Mouse (Mus musculus): ENCODE data around the gene Fat4. TPM values are rescaled to one million over a fixed set of nuclear protein-coding genes. Genes with fewer than 3 reads are reported as not detected.

The Fat4 gene
- polyA plus RNA-seq, 1 experiment from 2014 or later, result 3.1 TPM

- peak overlapping the region; percentile 21 for H3K4me3 ChIP-seq
- no peak for ATAC-seq (ENCODE audit: extremely low read depth, insufficient number of reproducible peaks, low FRiP score, low TSS enrichment)
These were observed 21.1 kb downstream of the Fat4 start for GRCm38 (mm10) chr3:38907676-38908425.

GRCm38 (mm10) chr3:38908426-38909111 lies 21.8 kb downstream of the Fat4 start:
- peaks cover 33% of the 10 kb centered on the region for H3K4me1 ChIP-seq
- H3K27ac ChIP-seq (replicated peaks), result no peak overlapping the region
- H3K4me2 ChIP-seq, result 0 out of 2 replicates have a peak overlapping the region, but pooled peaks have one; percentile 57
- 74% methylated on average over 13 of the region's 13 CpGs for WGBS
- H3K4me3 ChIP-seq, result no peak overlapping the region
- no peaks in the 10 kb centered on the region for H3K27me3 ChIP-seq (replicated peaks)
- no peak for ATAC-seq (ENCODE audit: extremely low read depth, insufficient number of reproducible peaks, low FRiP score, low TSS enrichment)
- H3K9me3 ChIP-seq, result no peaks in the 10 kb centered on the region
- H3K36me3 ChIP-seq, result no peaks in the 10 kb centered on the region; the same call in 1 of the 2 replicates
- no peak overlapping the region for H3K9ac ChIP-seq

More at GRCm38 (mm10) chr3:38907676-38908425, 21.1 kb downstream of the Fat4 start:
- H3K27me3 ChIP-seq (replicated peaks), result no peaks in the 10 kb centered on the region
- no peak overlapping the region for H3K9ac ChIP-seq
- 36% methylated on average over 14 of the region's 14 CpGs for WGBS
- no peaks in the 10 kb centered on the region for H3K9me3 ChIP-seq
- H3K27ac ChIP-seq (replicated peaks), result no peak overlapping the region
- H3K36me3 ChIP-seq, result peaks cover 5% of the 10 kb centered on the region; the same call in 1 of the 2 replicates
- H3K4me1 ChIP-seq, result peaks cover 29% of the 10 kb centered on the region
- peak overlapping the region; percentile 57 for H3K4me2 ChIP-seq

- H3K9ac ChIP-seq, result no peak overlapping the region
- no peaks in the 10 kb centered on the region for H3K36me3 ChIP-seq
- H3K4me2 ChIP-seq, result no peak overlapping the region
- no peak overlapping the region for H3K27ac ChIP-seq (replicated peaks)
- H3K4me1 ChIP-seq, result peaks cover 13% of the 10 kb centered on the region
- H3K4me3 ChIP-seq, result no peak overlapping the region
- H3K27me3 ChIP-seq (replicated peaks), result no peaks in the 10 kb centered on the region
- H3K9me3 ChIP-seq, result no peaks in the 10 kb centered on the region
- ATAC-seq (ENCODE audit: extremely low read depth, insufficient number of reproducible peaks, low FRiP score, low TSS enrichment), result no peak
- 56% methylated on average over 5 of the region's 5 CpGs for WGBS
These were observed 26.2 kb downstream of the Fat4 start for GRCm38 (mm10) chr3:38912768-38913487.

- H3K36me3 ChIP-seq, result no peaks in the 10 kb centered on the region
- H3K4me1 ChIP-seq, result peaks cover 8% of the 10 kb centered on the region; the same call in 1 of the 2 replicates
- no peak overlapping the region for H3K4me2 ChIP-seq
- no peak overlapping the region for H3K9ac ChIP-seq
- H3K27me3 ChIP-seq (replicated peaks), result no peaks in the 10 kb centered on the region
- ATAC-seq (ENCODE audit: extremely low read depth, insufficient number of reproducible peaks, low FRiP score, low TSS enrichment), result no peak
- H3K4me3 ChIP-seq, result no peak overlapping the region
- no peak overlapping the region for H3K27ac ChIP-seq (replicated peaks)
- H3K9me3 ChIP-seq, result no peaks in the 10 kb centered on the region
- 67% methylated on average over 11 of the region's 11 CpGs for WGBS
These were observed 26.9 kb downstream of the Fat4 start for GRCm38 (mm10) chr3:38913488-38914105.

- H3K36me3 ChIP-seq, result no peaks in the 10 kb centered on the region
- H3K4me1 ChIP-seq, result 0 out of 2 replicates have a peak, but pooled peaks cover 3% of the 10 kb centered on the region
- no peaks in the 10 kb centered on the region for H3K9me3 ChIP-seq
- H3K27me3 ChIP-seq (replicated peaks), result no peaks in the 10 kb centered on the region
- no peak overlapping the region for H3K4me3 ChIP-seq
- H3K4me2 ChIP-seq, result no peak overlapping the region
- H3K27ac ChIP-seq (replicated peaks), result no peak overlapping the region
- no peak for ATAC-seq (ENCODE audit: extremely low read depth, insufficient number of reproducible peaks, low FRiP score, low TSS enrichment)
- no peak overlapping the region for H3K9ac ChIP-seq
- 41% methylated on average over 2 of the region's 2 CpGs for WGBS
These were observed 32.2 kb downstream of the Fat4 start for GRCm38 (mm10) chr3:38918926-38919325.

GRCm38 (mm10) chr3:38921031-38921430 lies 34.3 kb downstream of the Fat4 start:
- Histone ChIP-seq H3K9me3 (no peaks in the 10 kb centered on the region), H3K9ac (no peak overlapping the region), H3K27me3 (replicated peaks) (no peaks in the 10 kb centered on the region), H3K4me3 (no peak overlapping the region), H3K36me3 (no peaks in the 10 kb centered on the region), H3K4me2 (no peak overlapping the region), H3K4me1 (0 out of 2 replicates have a peak, but pooled peaks cover 3% of the 10 kb centered on the region), H3K27ac (replicated peaks) (no peak overlapping the region)
- no peak for ATAC-seq (ENCODE audit: extremely low read depth, insufficient number of reproducible peaks, low FRiP score, low TSS enrichment)
- 72% methylated on average over 2 of the region's 2 CpGs for WGBS

GRCm38 (mm10) chr3:38923251-38923686 lies 36.5 kb downstream of the Fat4 start:
- Histone ChIP-seq H3K9ac (no peak overlapping the region), H3K27me3 (replicated peaks) (no peaks in the 10 kb centered on the region), H3K9me3 (no peaks in the 10 kb centered on the region), H3K4me2 (no peak overlapping the region), H3K36me3 (no peaks in the 10 kb centered on the region), H3K4me1 (peaks cover 8% of the 10 kb centered on the region), H3K27ac (replicated peaks) (no peak overlapping the region), H3K4me3 (no peak overlapping the region)
- WGBS, result 66% methylated on average over 7 of the region's 7 CpGs
- no peak for ATAC-seq (ENCODE audit: extremely low read depth, insufficient number of reproducible peaks, low FRiP score, low TSS enrichment)

- H3K4me1 ChIP-seq, result peaks cover 23% of the 10 kb centered on the region
- no peaks in the 10 kb centered on the region for H3K9me3 ChIP-seq
- H3K36me3 ChIP-seq, result no peaks in the 10 kb centered on the region
- H3K27ac ChIP-seq (replicated peaks), result peak overlapping the region; percentile 48
- H3K4me2 ChIP-seq, result peak overlapping the region; percentile 21; the same call in 1 of the 2 replicates
- WGBS, result 43% methylated on average over 4 of the region's 4 CpGs
- no peak overlapping the region for H3K9ac ChIP-seq
- H3K27me3 ChIP-seq (replicated peaks), result no peaks in the 10 kb centered on the region
- H3K4me3 ChIP-seq, result no peak overlapping the region
- ATAC-seq (ENCODE audit: extremely low read depth, insufficient number of reproducible peaks, low FRiP score, low TSS enrichment), result no peak
These were observed 41.4 kb downstream of the Fat4 start for GRCm38 (mm10) chr3:38928076-38928686.

- Histone ChIP-seq H3K27ac (replicated peaks) (peak overlapping the region; percentile 49), H3K9ac (no peak overlapping the region), H3K4me1 (peaks cover 23% of the 10 kb centered on the region), H3K4me2 (peak overlapping the region; percentile 21), H3K27me3 (replicated peaks) (no peaks in the 10 kb centered on the region), H3K4me3 (no peak overlapping the region), H3K9me3 (no peaks in the 10 kb centered on the region), H3K36me3 (no peaks in the 10 kb centered on the region)
- WGBS, result 47% methylated on average over 3 of the region's 3 CpGs
- ATAC-seq (ENCODE audit: extremely low read depth, insufficient number of reproducible peaks, low FRiP score, low TSS enrichment), result no peak
These were observed 42.0 kb downstream of the Fat4 start for GRCm38 (mm10) chr3:38928751-38929150.

- Histone ChIP-seq H3K9ac (no peak overlapping the region), H3K36me3 (no peaks in the 10 kb centered on the region), H3K4me3 (no peak overlapping the region), H3K27ac (replicated peaks) (no peak overlapping the region), H3K4me2 (no peak overlapping the region), H3K9me3 (no peaks in the 10 kb centered on the region), H3K4me1 (peaks cover 52% of the 10 kb centered on the region), H3K27me3 (replicated peaks) (no peaks in the 10 kb centered on the region)
- WGBS, result 68% methylated on average over 7 of the region's 7 CpGs
- ATAC-seq (ENCODE audit: extremely low read depth, insufficient number of reproducible peaks, low FRiP score, low TSS enrichment), result no peak
These were observed 48.0 kb downstream of the Fat4 start for GRCm38 (mm10) chr3:38934780-38935179.

Measured in heart, embryonic 13.5 days (tissue).